ENCODE assay signal across 12 mouse cellular contexts in genomic region chr4:135158724-135159409, GRCm38 (mm10). TPM values are rescaled to one million over a fixed set of nuclear protein-coding genes. Genes with fewer than 3 reads are reported as not detected.
DNase-seq lines count a peak whose midpoint lies in the region; ATAC-seq and TF ChIP-seq lines count a peak whose summit lies in the region.
"Had no signal": no experiment of that assay in that cellular context is flagged by ENCODE, and none has a peak within 500 bp of the region (broad histone marks: within the 10 kb centered on the region; RNA-seq: fewer than 3 reads in every experiment).

No protein-coding gene starts in this region.

- H3K27ac ChIP-seq in lung, embryonic 16.5 days (ENCODE audit: low read length), result no peak overlapping the region
- peak overlapping the region; percentile 96 for H3K27ac ChIP-seq in CH12.LX (ENCODE audit: insufficient read depth, low read depth)
- no peak overlapping the region for H3K27ac ChIP-seq in embryonic facial prominence, embryonic 15.5 days (replicated peaks)

- peak; percentile 18; the same call in 1 of the 2 replicates for TF ChIP-seq POLR2A in CH12.LX (IDR thresholded peaks at IDR 0.05; ENCODE audit: low read depth, low read length)

- peaks cover 59% of the 10 kb centered on the region for H3K27me3 ChIP-seq in lung, embryonic 16.5 days (ENCODE audit: control insufficient read depth, insufficient read depth, low read depth, low read length)
- no peaks in the 10 kb centered on the region for H3K27me3 ChIP-seq in CH12.LX (replicated peaks)
- H3K27me3 ChIP-seq in embryonic facial prominence, embryonic 15.5 days, result peaks cover 76% of the 10 kb centered on the region
- H3K27me3 ChIP-seq: Patski had no signal

- no peak overlapping the region for H3K9ac ChIP-seq in lung, embryonic 16.5 days (ENCODE audit: low read length)
- H3K9ac ChIP-seq in CH12.LX (ENCODE audit: insufficient read depth, low read depth), result peak overlapping the region; percentile 54; the same call in 1 of the 2 replicates
- no peak overlapping the region for H3K9ac ChIP-seq in embryonic facial prominence, embryonic 15.5 days

- no peak for TF ChIP-seq CTCF in CH12.LX (conservative IDR thresholded peaks at IDR 0.05 in 1 of 2, IDR thresholded peaks at IDR 0.05 in 1 of 2; ENCODE audit: low read depth in 2 of 2, low read length in 2 of 2)

- ATAC-seq in lung, embryonic 16.5 days (ENCODE audit: low read depth), result peak; percentile 37; the same call in 1 of the 2 replicates
- ATAC-seq in embryonic facial prominence, embryonic 15.5 days (ENCODE audit: insufficient number of reproducible peaks, low FRiP score, low TSS enrichment, low read depth), result peak; percentile 24; the same call in 1 of the 2 replicates
- ATAC-seq: Patski had no signal

- 5% methylated on average over 9 of the region's 9 CpGs for WGBS in lung, embryonic 16.5 days
- WGBS in embryonic facial prominence, embryonic 15.5 days, result 18% methylated on average over 9 of the region's 9 CpGs

- in situ Hi-C loops in CH12.LX (cut with MboI; ENCODE audit: low pct_ligation_motif_present, low pct_unique_long_range_greater_than_20kb, low sequenced_read_pairs), result no loop called here

- no peak for TF ChIP-seq RAD21 in CH12.LX (IDR thresholded peaks at IDR 0.05; ENCODE audit: low read depth, low read length)

- no peak overlapping the region for H3K4me2 ChIP-seq in lung, embryonic 16.5 days (ENCODE audit: low read depth, low read length)
- H3K4me2 ChIP-seq in CH12.LX (ENCODE audit: insufficient read depth, low read depth, poor library complexity, severe bottlenecking), result peak overlapping the region; percentile 72
- no peak overlapping the region for H3K4me2 ChIP-seq in embryonic facial prominence, embryonic 15.5 days (replicated peaks)

- dilution Hi-C loops in CH12.LX (cut with MboI; ENCODE audit: extremely low pct_ligation_motif_present, extremely low pct_unique_long_range_greater_than_20kb, low sequenced_read_pairs), result no loop called here

- peaks cover 67% of the 10 kb centered on the region for H3K79me2 ChIP-seq in CH12.LX (replicated peaks; ENCODE audit: control insufficient read depth, extremely low read depth, insufficient read depth, poor library complexity, severe bottlenecking)

- H3K4me3 ChIP-seq in lung, embryonic 16.5 days (ENCODE audit: low read length), result no peak overlapping the region
- peak overlapping the region in 2 of 3 experiments; percentile 19 to 41 for H3K4me3 ChIP-seq in CH12.LX (replicated peaks in 1 of 3; ENCODE audit: low read depth in 2 of 3, low read length in 2 of 3, poor library complexity in 1 of 3)
- H3K4me3 ChIP-seq in embryonic facial prominence, embryonic 15.5 days (replicated peaks), result no peak overlapping the region

- no peaks in the 10 kb centered on the region for H3K36me3 ChIP-seq in lung, embryonic 16.5 days (ENCODE audit: control insufficient read depth, insufficient read depth, low read length)
- H3K36me3 ChIP-seq in CH12.LX (replicated peaks in 1 of 2; ENCODE audit: control insufficient read depth in 1 of 2, insufficient read depth in 1 of 2, low read length in 1 of 2), result peaks cover 23 to 62% of the 10 kb centered on the region in 2 experiments
- H3K36me3 ChIP-seq in embryonic facial prominence, embryonic 15.5 days, result no peaks in the 10 kb centered on the region

- no peak for DNase-seq in lung, postnatal 25 days (ENCODE audit: low spot score)
- DNase-seq in CH12.LX (ENCODE audit: extremely low read depth), result peak; percentile 95
- DNase-seq in retina, postnatal 1 day, result peak; percentile 65
- no peak for DNase-seq in T-cell, adult 2 months (ENCODE audit: low spot score)
- DNase-seq in adrenal gland, adult 8-10 months, result no peak
- DNase-seq in frontal cortex, postnatal 10 days (ENCODE audit: low spot score in 2 of 2), result no peak
- DNase-seq: kidney, adult 9 months had no signal

- TF ChIP-seq EP300 in CH12.LX (IDR thresholded peaks at IDR 0.05; ENCODE audit: low read length), result no peak

- no peaks in the 10 kb centered on the region for H3K9me3 ChIP-seq in lung, embryonic 16.5 days (ENCODE audit: control insufficient read depth, low read length)
- no peaks in the 10 kb centered on the region for H3K9me3 ChIP-seq in CH12.LX (replicated peaks; ENCODE audit: low read length)
- no peaks in the 10 kb centered on the region for H3K9me3 ChIP-seq in embryonic facial prominence, embryonic 15.5 days (replicated peaks)

- H3K4me1 ChIP-seq in lung, embryonic 16.5 days (replicated peaks; ENCODE audit: control insufficient read depth, insufficient read depth, low read length), result no peaks in the 10 kb centered on the region
- peaks cover 15 to 77% of the 10 kb centered on the region in 2 experiments for H3K4me1 ChIP-seq in CH12.LX (ENCODE audit: control insufficient read depth in 1 of 2, insufficient read depth in 2 of 2)
- peaks cover 49% of the 10 kb centered on the region for H3K4me1 ChIP-seq in embryonic facial prominence, embryonic 15.5 days

TF ChIP-seq in CH12.LX, 34 proteins besides CTCF, POLR2A, EP300 and RAD21:
- TF ChIP-seq IRF4 (IDR thresholded peaks at IDR 0.05; ENCODE audit: low read depth, low read length), result peak; percentile 23; the same call in 1 of the 2 replicates
- no peak for TF ChIP-seq MEF2A (IDR thresholded peaks at IDR 0.05; ENCODE audit: borderline replicate concordance, low read depth, low read length)
- TF ChIP-seq RCOR1 (conservative IDR thresholded peaks at IDR 0.05; ENCODE audit: low read depth, low read length), result no peak
- no peak for TF ChIP-seq HCFC1 (IDR thresholded peaks at IDR 0.05; ENCODE audit: low read depth, low read length)
- no peak for TF ChIP-seq SMC3 (IDR thresholded peaks at IDR 0.05; ENCODE audit: low read depth, low read length)
- no peak for TF ChIP-seq JUND (conservative IDR thresholded peaks at IDR 0.05; ENCODE audit: low read depth, low read length)
- no peak for TF ChIP-seq JUN (IDR thresholded peaks at IDR 0.05; ENCODE audit: insufficient read depth, low read depth, low read length)
- peak; percentile 76 for TF ChIP-seq MYC (IDR thresholded peaks at IDR 0.05; ENCODE audit: low read depth, low read length)
- peak; percentile 36; the same call in 1 of the 2 replicates for TF ChIP-seq TCF12 (IDR thresholded peaks at IDR 0.05; ENCODE audit: low read depth, low read length)
- TF ChIP-seq POLR2AphosphoS2 (IDR thresholded peaks at IDR 0.05; ENCODE audit: low read depth, low read length), result no peak; the same call in 1 of the 2 replicates
- no peak for TF ChIP-seq USF2 (conservative IDR thresholded peaks at IDR 0.05; ENCODE audit: low read depth, low read length)
- TF ChIP-seq PAX5 (IDR thresholded peaks at IDR 0.05; ENCODE audit: low read length), result no peak
- no peak for TF ChIP-seq NELFE (IDR thresholded peaks at IDR 0.05; ENCODE audit: low read depth, low read length)
- TF ChIP-seq CHD2 (IDR thresholded peaks at IDR 0.05; ENCODE audit: low read length), result peak; percentile 73
- no peak; the same call in 1 of the 2 replicates for TF ChIP-seq SIN3A (IDR thresholded peaks at IDR 0.05; ENCODE audit: low read length)
- peak; percentile 72 for TF ChIP-seq ELF1 (IDR thresholded peaks at IDR 0.05; ENCODE audit: low read depth, low read length)
- peak; percentile 80 for TF ChIP-seq MAX (IDR thresholded peaks at IDR 0.05; ENCODE audit: low read length)
- peak; percentile 88 for TF ChIP-seq BHLHE40 (IDR thresholded peaks at IDR 0.05; ENCODE audit: low read depth, low read length)
- TF ChIP-seq UBTF (IDR thresholded peaks at IDR 0.05; ENCODE audit: low read depth, low read length), result no peak
- no peak for TF ChIP-seq ZNF384 (IDR thresholded peaks at IDR 0.05; ENCODE audit: low read depth, low read length)
- no peak for TF ChIP-seq E2F4 (IDR thresholded peaks at IDR 0.05; ENCODE audit: insufficient replicate concordance, low read depth, low read length)
- TF ChIP-seq KAT2A (IDR thresholded peaks at IDR 0.05; ENCODE audit: insufficient replicate concordance, low read length), result no peak
- no peak for TF ChIP-seq ZC3H11A (IDR thresholded peaks at IDR 0.05; ENCODE audit: low read depth, low read length)
- TF ChIP-seq NRF1 (IDR thresholded peaks at IDR 0.05; ENCODE audit: low read depth, low read length), result no peak
- TF ChIP-seq MAFK (IDR thresholded peaks at IDR 0.05; ENCODE audit: insufficient replicate concordance, low read length), result no peak
- no peak for TF ChIP-seq CHD1 (IDR thresholded peaks at IDR 0.05; ENCODE audit: low read depth, low read length)
- TF ChIP-seq ETS1 (conservative IDR thresholded peaks at IDR 0.05; ENCODE audit: low read depth, low read length), result peak; percentile 53; the same call in 1 of the 2 replicates
- TF ChIP-seq ZKSCAN1 (IDR thresholded peaks at IDR 0.05; ENCODE audit: borderline replicate concordance, low read depth, low read length), result no peak
- TF ChIP-seq GABPA (IDR thresholded peaks at IDR 0.05; ENCODE audit: insufficient replicate concordance, low read depth, low read length), result no peak
- no peak for TF ChIP-seq TBP (conservative IDR thresholded peaks at IDR 0.05; ENCODE audit: low read depth, low read length)
- no peak for TF ChIP-seq USF1 (IDR thresholded peaks at IDR 0.05; ENCODE audit: low read depth, low read length)
- no peak for TF ChIP-seq MXI1 (IDR thresholded peaks at IDR 0.05; ENCODE audit: low read depth, low read length)
- no peak for TF ChIP-seq ZMIZ1 (IDR thresholded peaks at IDR 0.05; ENCODE audit: low read depth, low read length)
- peak; percentile 60; the same call in 1 of the 2 replicates for TF ChIP-seq MAZ (IDR thresholded peaks at IDR 0.05; ENCODE audit: low read depth, low read length)

RNA-seq across cellular contexts. Expression of gene Runx3, which starts 38.4 kb away (rescaled TPM):
- 0.16 and 0.19 TPM in 2 replicates for polyA plus RNA-seq in lung, embryonic 16.5 days (2015; fragmentation: Nextera tagmentation; extraction: Ambion mirVana)
- total RNA-seq in CH12.LX (2012; rRNA removed), result 13.7 and 19.7 TPM in 2 replicates
- 2.4 and 5.0 TPM in 2 replicates for total RNA-seq in CH12.LX (2014; rRNA removed)
- 48.0 and 61.1 TPM in 2 replicates for polyA plus RNA-seq in CH12.LX (2012; ENCODE audit: insufficient read length, low read depth)
- polyA plus RNA-seq in embryonic facial prominence, embryonic 15.5 days (2015; fragmentation: Nextera tagmentation; extraction: Ambion mirVana), result 2.9 and 3.2 TPM in 2 replicates
- 1 to 10 TPM in 3 of 4 experiments, under 1 TPM in 1; 0.96 to 3.8 (median 2.1) TPM for total RNA-seq in adrenal gland, adult 8-10 months (2022)
- total RNA-seq: left cerebral cortex, postnatal 10 days had no signal
- polyA plus RNA-seq: neural tube, embryonic 14.5 days had no signal

Comparison
In these comparisons a context has a peak if more than half of its experiments do, and no peak if none do; other contexts are left out.
1. H3K4me3 ChIP-seq: peak in CH12.LX (2 of 3); none in lung, embryonic 16.5 days (single experiment) and embryonic facial prominence, embryonic 15.5 days (single experiment).
2. DNase-seq: peak in CH12.LX (single experiment) and retina, postnatal 1 day (single experiment); none in lung, postnatal 25 days (single experiment), T-cell, adult 2 months (single experiment), adrenal gland, adult 8-10 months (single experiment) and frontal cortex, postnatal 10 days (0 of 2).
3. RNA of gene Runx3, which starts 38.4 kb away (polyA plus RNA-seq): 48.0 to 61.1 TPM in CH12.LX; 2.9 to 3.2 TPM in embryonic facial prominence, embryonic 15.5 days and 0.16 to 0.19 TPM in lung, embryonic 16.5 days; every median in the first group is over 10 times any median in the second.